Mouse (Mus musculus): ENCODE data around the gene P2rx6. TPM values are rescaled to one million over a fixed set of nuclear protein-coding genes. Genes with fewer than 3 reads are reported as not detected.
"Not testable (repeated sequence)": the region's sequence is repeated elsewhere in the genome, so short reads cannot be mapped to it uniquely, and the experiment has no call there.

Gene P2rx6
- polyA plus RNA-seq, 1 experiment from 2014 or later, result 0.82 TPM

- ATAC-seq (replicated peaks; ENCODE audit: low FRiP score), result no peak
- H3K9me3 ChIP-seq (replicated peaks), result no peaks in the 10 kb centered on the region
- WGBS, result 69% methylated on average over 3 of the region's 3 CpGs
- no peak overlapping the region for H3K4me2 ChIP-seq
- H3K9ac ChIP-seq, result no peak overlapping the region
- H3K27me3 ChIP-seq, result peaks cover 11% of the 10 kb centered on the region
- H3K36me3 ChIP-seq, result no peaks in the 10 kb centered on the region
- H3K4me1 ChIP-seq, result peaks cover 23% of the 10 kb centered on the region
- no peak overlapping the region for H3K27ac ChIP-seq
- H3K4me3 ChIP-seq (replicated peaks), result no peak overlapping the region
These were observed 3.1 kb downstream of the P2rx6 start for GRCm38 (mm10) chr16:17564771-17565170.

GRCm38 (mm10) chr16:17566186-17566585 lies 4.5 kb downstream of the P2rx6 start:
- Histone ChIP-seq H3K36me3 (no peaks in the 10 kb centered on the region), H3K9ac (no peak overlapping the region), H3K4me3 (replicated peaks) (no peak overlapping the region), H3K27ac (no peak overlapping the region), H3K4me1 (peaks cover 14% of the 10 kb centered on the region), H3K9me3 (replicated peaks) (no peaks in the 10 kb centered on the region), H3K4me2 (no peak overlapping the region), H3K27me3 (peaks cover 11% of the 10 kb centered on the region)
- ATAC-seq (replicated peaks; ENCODE audit: low FRiP score), result no peak
- WGBS, result 11% methylated on average over 4 of the region's 4 CpGs

- Histone ChIP-seq H3K4me3 (replicated peaks) (peak overlapping the region; percentile 58), H3K36me3 (no peaks in the 10 kb centered on the region), H3K4me2 (peak overlapping the region; percentile 94), H3K27ac (0 out of 2 replicates have a peak overlapping the region, but pooled peaks have one; percentile 41), H3K27me3 (peaks cover 46% of the 10 kb centered on the region), H3K4me1 (peaks cover 14% of the 10 kb centered on the region), H3K9ac (peak overlapping the region; percentile 49), H3K9me3 (replicated peaks) (no peaks in the 10 kb centered on the region)
- WGBS, result 14% methylated on average over 45 of the region's 45 CpGs
- peak; percentile 66 for ATAC-seq (replicated peaks; ENCODE audit: low FRiP score)
These were observed 14.5 kb downstream of the P2rx6 start for GRCm38 (mm10) chr16:17575870-17576824.

- Histone ChIP-seq H3K4me2 (peak overlapping the region; percentile 94), H3K4me3 (replicated peaks) (peak overlapping the region; percentile 58), H3K4me1 (peaks cover 14% of the 10 kb centered on the region), H3K9ac (peak overlapping the region; percentile 49), H3K27ac (no peak overlapping the region), H3K36me3 (no peaks in the 10 kb centered on the region), H3K27me3 (peaks cover 46% of the 10 kb centered on the region), H3K9me3 (replicated peaks) (no peaks in the 10 kb centered on the region)
- no peak for ATAC-seq (replicated peaks; ENCODE audit: low FRiP score)
- 14% methylated on average over 8 of the region's 8 CpGs for WGBS
These were observed 15.1 kb downstream of the P2rx6 start for GRCm38 (mm10) chr16:17576825-17577215.

GRCm38 (mm10) chr16:17583064-17583463 lies 21.4 kb downstream of the P2rx6 start, which contains the start of gene Slc7a4:
Slc7a4 (minus strand) TSS chr16:17583214.
- 14% methylated on average over 8 of the region's 8 CpGs for WGBS
- H3K9me3 ChIP-seq (replicated peaks), result no peaks in the 10 kb centered on the region
- no peak within 1 kb of the TSS for H3K4me2 ChIP-seq
- H3K36me3 ChIP-seq, result no peaks in the 10 kb centered on the region
- no peak within 1 kb of the TSS for H3K27ac ChIP-seq
- no peaks in the 10 kb centered on the region for H3K4me1 ChIP-seq
- no peak for ATAC-seq (replicated peaks; ENCODE audit: low FRiP score)
- H3K9ac ChIP-seq, result no peak within 1 kb of the TSS
- no peak within 1 kb of the TSS for H3K4me3 ChIP-seq (replicated peaks)
- H3K27me3 ChIP-seq, result peaks cover 3% of the 10 kb centered on the region

GRCm38 (mm10) chr16:17584555-17584954 lies 22.9 kb downstream of the P2rx6 start:
- 77% methylated on average over 7 of the region's 7 CpGs for WGBS
- no peak overlapping the region for H3K4me2 ChIP-seq
- no peaks in the 10 kb centered on the region for H3K36me3 ChIP-seq
- H3K4me1 ChIP-seq, result no peaks in the 10 kb centered on the region
- H3K4me3 ChIP-seq (replicated peaks), result no peak overlapping the region
- no peak overlapping the region for H3K27ac ChIP-seq
- no peak overlapping the region for H3K9ac ChIP-seq
- no peak for ATAC-seq (replicated peaks; ENCODE audit: low FRiP score)
- no peaks in the 10 kb centered on the region for H3K27me3 ChIP-seq
- H3K9me3 ChIP-seq (replicated peaks), result 0 out of 2 replicates have a peak, but pooled peaks cover 4% of the 10 kb centered on the region

GRCm38 (mm10) chr16:17590731-17591130 lies 29.0 kb downstream of the P2rx6 start:
- Histone ChIP-seq H3K9ac (no peak overlapping the region), H3K4me2 (no peak overlapping the region), H3K9me3 (replicated peaks) (0 out of 2 replicates have a peak, but pooled peaks cover 4% of the 10 kb centered on the region), H3K27ac (no peak overlapping the region), H3K4me3 (replicated peaks) (no peak overlapping the region), H3K27me3 (no peaks in the 10 kb centered on the region), H3K4me1 (no peaks in the 10 kb centered on the region), H3K36me3 (no peaks in the 10 kb centered on the region)
- 4% methylated on average over 2 of the region's 2 CpGs for WGBS
- peak; percentile 40; the same call in 1 of the 2 replicates for ATAC-seq (replicated peaks; ENCODE audit: low FRiP score)

- no peaks in the 10 kb centered on the region for H3K4me1 ChIP-seq
- H3K36me3 ChIP-seq, result no peaks in the 10 kb centered on the region
- WGBS, result 60% methylated on average over 3 of the region's 3 CpGs
- H3K4me2 ChIP-seq, result no peak overlapping the region
- H3K9me3 ChIP-seq (replicated peaks), result no peaks in the 10 kb centered on the region
- 0 out of 2 replicates have a peak, but pooled peaks cover 6% of the 10 kb centered on the region for H3K27me3 ChIP-seq
- H3K27ac ChIP-seq, result no peak overlapping the region
- H3K4me3 ChIP-seq (replicated peaks), result no peak overlapping the region
- no peak overlapping the region for H3K9ac ChIP-seq
- ATAC-seq (replicated peaks; ENCODE audit: low FRiP score), result no peak
These were observed 39.4 kb downstream of the P2rx6 start for GRCm38 (mm10) chr16:17600944-17601562.

- Histone ChIP-seq H3K36me3 (no peaks in the 10 kb centered on the region), H3K4me3 (replicated peaks) (no peak overlapping the region), H3K4me2 (no peak overlapping the region), H3K9me3 (replicated peaks) (0 out of 2 replicates have a peak, but pooled peaks cover 4% of the 10 kb centered on the region), H3K27ac (no peak overlapping the region), H3K4me1 (no peaks in the 10 kb centered on the region), H3K27me3 (0 out of 2 replicates have a peak, but pooled peaks cover 6% of the 10 kb centered on the region), H3K9ac (no peak overlapping the region)
- WGBS, result 78% methylated on average over 4 of the region's 4 CpGs
- ATAC-seq (replicated peaks; ENCODE audit: low FRiP score), result no peak
These were observed 43.3 kb downstream of the P2rx6 start for GRCm38 (mm10) chr16:17604941-17605340.

GRCm38 (mm10) chr16:17605684-17606083 lies 44.0 kb downstream of the P2rx6 start:
- Histone ChIP-seq H3K27ac (no peak overlapping the region), H3K9me3 (replicated peaks) (0 out of 2 replicates have a peak, but pooled peaks cover 4% of the 10 kb centered on the region), H3K9ac (no peak overlapping the region), H3K27me3 (0 out of 2 replicates have a peak, but pooled peaks cover 6% of the 10 kb centered on the region), H3K36me3 (no peaks in the 10 kb centered on the region), H3K4me1 (no peaks in the 10 kb centered on the region), H3K4me3 (replicated peaks) (no peak overlapping the region), H3K4me2 (no peak overlapping the region)
- no peak for ATAC-seq (replicated peaks; ENCODE audit: low FRiP score)
- WGBS, result 77% methylated on average over 5 of the region's 5 CpGs

GRCm38 (mm10) chr16:17611383-17611782 lies 49.7 kb downstream of the P2rx6 start:
- Histone ChIP-seq H3K9me3 (replicated peaks) (0 out of 2 replicates have a peak, but pooled peaks cover 4% of the 10 kb centered on the region), H3K36me3 (no peaks in the 10 kb centered on the region), H3K27ac (no peak overlapping the region), H3K27me3 (no peaks in the 10 kb centered on the region), H3K4me1 (no peaks in the 10 kb centered on the region), H3K4me3 (replicated peaks) (no peak overlapping the region), H3K4me2 (no peak overlapping the region), H3K9ac (no peak overlapping the region)
- no peak for ATAC-seq (replicated peaks; ENCODE audit: low FRiP score)
- 73% methylated on average over 4 of the region's 4 CpGs for WGBS

- H3K4me3 ChIP-seq (replicated peaks); H3K9ac ChIP-seq; H3K36me3 ChIP-seq; H3K27me3 ChIP-seq; H3K4me1 ChIP-seq; ATAC-seq (replicated peaks; ENCODE audit: low FRiP score); H3K4me2 ChIP-seq; H3K9me3 ChIP-seq (replicated peaks); H3K27ac ChIP-seq: not testable (repeated sequence)
- WGBS, result 96% methylated on average over 6 of the region's 6 CpGs
These were observed 53.1 kb downstream of the P2rx6 start for GRCm38 (mm10) chr16:17614740-17615139.
